Mouse (Mus musculus): ENCODE results near the gene Borcs8. TPM values are rescaled to one million over a fixed set of nuclear protein-coding genes. Genes with fewer than 3 reads are reported as not detected.

The Borcs8 gene
- polyA plus RNA-seq, 1 experiment from 2014 or later = 49.0 TPM

- Histone ChIP-seq H3K9me3 (ENCODE audit: control insufficient read depth, low read length) (no peaks in the 10 kb centered on the region), H3K4me2 (replicated peaks; ENCODE audit: low read depth, low read length) (peak overlapping the region; percentile 73), H3K27ac (ENCODE audit: low read depth, low read length) (peak overlapping the region; percentile 61; the same call in 1 of the 2 replicates), H3K27me3 (ENCODE audit: control insufficient read depth, insufficient read depth, low read length) (no peaks in the 10 kb centered on the region), H3K4me1 (replicated peaks; ENCODE audit: control insufficient read depth, insufficient read depth, low read length) (peaks cover 8% of the 10 kb centered on the region; the same call in 1 of the 2 replicates), H3K4me3 (ENCODE audit: low read depth, low read length) (peak overlapping the region; percentile 79), H3K36me3 (ENCODE audit: control insufficient read depth, insufficient read depth, low read length) (0 out of 2 replicates have a peak, but pooled peaks cover 2% of the 10 kb centered on the region), H3K9ac (ENCODE audit: low read depth, low read length) (peak overlapping the region; percentile 77)
- ATAC-seq (ENCODE audit: low FRiP score) (no peak), DNase-seq (ENCODE audit: low spot score) (no peak)
- 19% methylated on average over 9 of the region's 9 CpGs for WGBS
Observed at GRCm38 (mm10) chr8:70139981-70140380, 682 bp downstream of the Borcs8 start.

DNA sequence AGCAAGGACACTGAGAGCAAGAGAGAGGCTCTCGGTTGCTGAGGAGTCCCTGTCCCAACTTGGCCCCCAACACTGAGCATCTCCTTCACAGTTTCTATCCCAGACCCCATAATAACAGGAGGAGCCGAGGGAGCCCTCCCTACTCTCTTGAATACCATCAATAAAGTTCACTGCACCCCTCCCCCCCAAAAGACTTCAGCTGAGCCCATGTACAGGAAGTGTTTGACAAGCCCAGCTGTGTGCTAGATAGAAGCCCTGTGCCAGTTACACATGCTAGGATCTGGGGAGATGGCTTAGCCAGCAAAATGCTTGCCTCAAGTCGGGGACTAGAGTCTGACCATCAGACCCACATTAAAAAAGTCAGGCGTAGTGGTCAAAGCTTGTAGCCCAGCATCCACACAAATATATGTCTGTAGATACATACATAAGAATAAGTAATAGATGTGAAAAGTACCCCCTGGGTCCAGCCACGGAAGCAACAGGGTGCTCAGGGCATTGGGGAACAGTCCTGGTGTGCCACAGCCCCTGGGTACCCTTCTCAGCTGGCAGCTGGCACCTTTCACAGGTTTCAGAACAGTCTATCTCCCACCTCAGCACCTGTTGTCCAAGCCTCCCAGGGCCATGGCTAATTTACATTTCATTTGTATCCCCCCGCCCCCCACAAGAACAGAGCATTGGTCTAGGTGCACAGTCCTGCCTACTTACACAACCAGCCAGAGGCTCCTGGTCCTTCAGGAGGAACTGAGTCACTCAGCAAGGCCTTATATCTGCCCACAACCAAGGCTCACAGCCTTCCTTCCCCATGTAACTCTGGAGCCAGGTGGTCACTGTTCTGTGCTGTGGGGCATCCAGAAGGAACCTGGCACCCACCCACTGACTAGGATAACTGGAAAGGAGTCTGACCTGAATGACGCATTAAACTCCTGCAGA is 8.6 kb downstream of the Borcs8 start:
- Histone ChIP-seq H3K27me3 (ENCODE audit: control insufficient read depth, insufficient read depth, low read length) (no peaks in the 10 kb centered on the region), H3K36me3 (ENCODE audit: control insufficient read depth, insufficient read depth, low read length) (no peaks in the 10 kb centered on the region), H3K4me1 (replicated peaks; ENCODE audit: control insufficient read depth, insufficient read depth, low read length) (no peaks in the 10 kb centered on the region), H3K4me2 (replicated peaks; ENCODE audit: low read depth, low read length) (no peak overlapping the region), H3K4me3 (ENCODE audit: low read depth, low read length) (no peak overlapping the region), H3K9ac (ENCODE audit: low read depth, low read length) (no peak overlapping the region), H3K9me3 (ENCODE audit: control insufficient read depth, low read length) (no peaks in the 10 kb centered on the region), H3K27ac (ENCODE audit: low read depth, low read length) (no peak overlapping the region)
- 86% methylated on average over 7 of the region's 7 CpGs for WGBS
- DNase-seq (ENCODE audit: low spot score) (no peak), ATAC-seq (ENCODE audit: low FRiP score) (no peak)

DNA sequence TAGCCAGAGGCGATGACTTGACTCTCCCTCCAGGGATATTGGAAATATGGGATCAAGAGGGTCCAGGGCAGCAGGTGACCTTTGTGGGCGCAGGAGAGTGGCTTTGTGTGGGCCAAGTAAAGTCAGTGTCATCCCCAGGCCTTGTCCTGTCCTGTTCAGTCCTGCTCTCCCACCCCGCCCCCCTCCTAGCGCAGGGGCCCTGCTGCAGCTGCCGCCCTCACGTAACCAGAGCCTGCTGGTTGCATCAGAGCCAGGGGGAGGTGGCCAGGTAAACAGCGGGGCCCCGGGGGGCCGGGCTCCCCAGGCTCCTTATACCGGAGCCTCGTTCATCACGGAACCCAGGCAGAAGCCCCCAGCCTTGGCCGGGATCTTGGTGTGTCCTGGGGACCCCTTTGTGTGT is 10.9 kb downstream of the Borcs8 start:
- WGBS = 20% methylated on average over 13 of the region's 13 CpGs
- Histone ChIP-seq H3K27ac (ENCODE audit: low read depth, low read length) (no peak overlapping the region), H3K9me3 (ENCODE audit: control insufficient read depth, low read length) (no peaks in the 10 kb centered on the region), H3K27me3 (ENCODE audit: control insufficient read depth, insufficient read depth, low read length) (no peaks in the 10 kb centered on the region), H3K4me2 (replicated peaks; ENCODE audit: low read depth, low read length) (no peak overlapping the region), H3K9ac (ENCODE audit: low read depth, low read length) (peak overlapping the region; percentile 15; the same call in 1 of the 2 replicates), H3K4me1 (replicated peaks; ENCODE audit: control insufficient read depth, insufficient read depth, low read length) (no peaks in the 10 kb centered on the region), H3K4me3 (ENCODE audit: low read depth, low read length) (no peak overlapping the region), H3K36me3 (ENCODE audit: control insufficient read depth, insufficient read depth, low read length) (no peaks in the 10 kb centered on the region)
- DNase-seq (ENCODE audit: low spot score) (no peak), ATAC-seq (ENCODE audit: low FRiP score) (no peak)

DNA sequence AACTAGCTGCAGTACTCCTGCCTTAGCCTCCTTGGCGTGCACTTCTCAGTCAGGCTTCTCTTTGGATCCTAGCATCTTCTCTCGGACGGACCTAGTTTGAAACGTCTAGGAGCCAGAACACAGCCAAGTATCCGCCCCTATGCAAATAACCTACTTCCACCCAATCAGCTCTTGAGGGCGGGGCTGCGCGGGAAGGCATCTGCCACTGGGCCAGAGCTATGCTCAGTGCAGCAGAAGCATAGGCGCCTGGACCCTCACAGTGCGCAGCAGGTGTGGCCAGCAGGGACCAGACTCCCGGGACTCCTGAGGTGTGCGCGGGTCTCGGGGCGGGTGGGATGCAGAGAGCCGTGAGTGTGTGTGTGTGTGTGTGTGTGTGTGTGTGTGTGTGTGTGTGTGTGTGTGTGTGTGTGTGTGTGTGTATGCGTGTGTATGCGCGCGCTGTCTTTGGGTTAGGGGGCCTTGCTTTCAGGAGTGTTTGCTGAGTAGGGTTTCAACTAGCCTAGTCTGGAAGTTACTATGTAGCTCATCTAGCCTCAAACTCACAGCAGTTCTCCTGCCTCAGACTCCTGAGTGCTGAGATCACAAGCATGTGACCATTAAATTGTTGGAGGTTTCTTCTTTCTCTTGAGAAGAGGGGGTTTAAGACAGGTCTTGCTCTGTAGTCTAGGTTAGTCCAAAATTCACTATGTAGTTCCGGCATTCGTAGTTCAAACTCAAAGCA is 13.4 kb downstream of the Borcs8 start:
- Histone ChIP-seq H3K36me3 (ENCODE audit: control insufficient read depth, insufficient read depth, low read length) (no peaks in the 10 kb centered on the region), H3K9ac (ENCODE audit: low read depth, low read length) (no peak overlapping the region), H3K4me3 (ENCODE audit: low read depth, low read length) (no peak overlapping the region), H3K27ac (ENCODE audit: low read depth, low read length) (no peak overlapping the region), H3K4me2 (replicated peaks; ENCODE audit: low read depth, low read length) (peak overlapping the region; percentile 15; the same call in 1 of the 2 replicates), H3K9me3 (ENCODE audit: control insufficient read depth, low read length) (no peaks in the 10 kb centered on the region), H3K4me1 (replicated peaks; ENCODE audit: control insufficient read depth, insufficient read depth, low read length) (no peaks in the 10 kb centered on the region), H3K27me3 (ENCODE audit: control insufficient read depth, insufficient read depth, low read length) (no peaks in the 10 kb centered on the region)
- ATAC-seq (ENCODE audit: low FRiP score) (peak; percentile 93), DNase-seq (ENCODE audit: low spot score) (peak; percentile 82)
- 11% methylated on average over 22 of the region's 22 CpGs for whole genome bisulfite sequencing

- H3K27me3 ChIP-seq (ENCODE audit: control insufficient read depth, insufficient read depth, low read length) = no peaks in the 10 kb centered on the region
- H3K27ac ChIP-seq (ENCODE audit: low read depth, low read length) = no peak overlapping the region
- H3K4me2 ChIP-seq (replicated peaks; ENCODE audit: low read depth, low read length) = no peak overlapping the region
- DNase-seq (ENCODE audit: low spot score) (no peak), ATAC-seq (ENCODE audit: low FRiP score) (no peak)
- 93% methylated on average over 1 of the region's 1 CpGs for WGBS
- no peaks in the 10 kb centered on the region for H3K36me3 ChIP-seq (ENCODE audit: control insufficient read depth, insufficient read depth, low read length)
- H3K9ac ChIP-seq (ENCODE audit: low read depth, low read length) = no peak overlapping the region
- H3K4me1 ChIP-seq (replicated peaks; ENCODE audit: control insufficient read depth, insufficient read depth, low read length) = no peaks in the 10 kb centered on the region
- no peaks in the 10 kb centered on the region for H3K9me3 ChIP-seq (ENCODE audit: control insufficient read depth, low read length)
- no peak overlapping the region for H3K4me3 ChIP-seq (ENCODE audit: low read depth, low read length)
Observed at GRCm38 (mm10) chr8:70157240-70157800, 18.0 kb downstream of the Borcs8 start.

GRCm38 (mm10) chr8:70158069-70158853 is 19.0 kb downstream of the Borcs8 start:
- no peaks in the 10 kb centered on the region for H3K4me1 ChIP-seq (replicated peaks; ENCODE audit: control insufficient read depth, insufficient read depth, low read length)
- no peaks in the 10 kb centered on the region for H3K36me3 ChIP-seq (ENCODE audit: control insufficient read depth, insufficient read depth, low read length)
- H3K4me3 ChIP-seq (ENCODE audit: low read depth, low read length) = peak overlapping the region; percentile 47
- H3K9ac ChIP-seq (ENCODE audit: low read depth, low read length) = peak overlapping the region; percentile 58
- H3K4me2 ChIP-seq (replicated peaks; ENCODE audit: low read depth, low read length) = peak overlapping the region; percentile 74
- H3K27ac ChIP-seq (ENCODE audit: low read depth, low read length) = peak overlapping the region; percentile 39
- DNase-seq (ENCODE audit: low spot score) (peak; percentile 93), ATAC-seq (ENCODE audit: low FRiP score) (peak; percentile 95)
- no peaks in the 10 kb centered on the region for H3K9me3 ChIP-seq (ENCODE audit: control insufficient read depth, low read length)
- WGBS = 15% methylated on average over 33 of the region's 40 CpGs
- H3K27me3 ChIP-seq (ENCODE audit: control insufficient read depth, insufficient read depth, low read length) = no peaks in the 10 kb centered on the region

DNA sequence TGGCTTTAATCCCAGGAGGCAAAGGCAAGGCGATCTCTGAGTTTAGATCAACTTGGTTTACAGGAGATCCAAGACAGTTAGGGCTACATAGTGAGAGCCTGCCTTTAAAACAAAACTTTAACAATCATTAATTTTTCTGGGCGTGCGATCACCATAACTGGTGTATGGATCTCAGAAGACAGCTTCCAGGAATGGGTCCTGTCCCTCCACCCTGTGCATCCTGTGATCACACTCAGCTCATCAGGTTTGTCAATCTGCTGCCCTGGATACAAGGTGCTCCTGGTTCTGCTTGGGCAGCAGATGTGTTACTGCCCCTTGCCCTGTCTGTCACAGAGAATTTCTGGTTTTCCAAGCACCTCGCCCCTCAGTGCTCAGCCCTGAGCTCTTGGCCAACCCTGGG is 19.9 kb downstream of the Borcs8 start:
- WGBS = 85% methylated on average over 4 of the region's 4 CpGs
- H3K36me3 ChIP-seq (ENCODE audit: control insufficient read depth, insufficient read depth, low read length) = no peaks in the 10 kb centered on the region
- no peak overlapping the region for H3K4me2 ChIP-seq (replicated peaks; ENCODE audit: low read depth, low read length)
- H3K9ac ChIP-seq (ENCODE audit: low read depth, low read length) = no peak overlapping the region
- no peaks in the 10 kb centered on the region for H3K27me3 ChIP-seq (ENCODE audit: control insufficient read depth, insufficient read depth, low read length)
- no peaks in the 10 kb centered on the region for H3K4me1 ChIP-seq (replicated peaks; ENCODE audit: control insufficient read depth, insufficient read depth, low read length)
- H3K4me3 ChIP-seq (ENCODE audit: low read depth, low read length) = no peak overlapping the region
- ATAC-seq (ENCODE audit: low FRiP score) = no peak
- H3K27ac ChIP-seq (ENCODE audit: low read depth, low read length) = no peak overlapping the region
- no peak for DNase-seq (ENCODE audit: low spot score)
- no peaks in the 10 kb centered on the region for H3K9me3 ChIP-seq (ENCODE audit: control insufficient read depth, low read length)

- WGBS = 63% methylated on average over 13 of the region's 13 CpGs
- peaks cover under 1% of the 10 kb centered on the region; the same call in 1 of the 2 replicates for H3K27me3 ChIP-seq (ENCODE audit: control insufficient read depth, insufficient read depth, low read length)
- ATAC-seq (ENCODE audit: low FRiP score) (no peak), DNase-seq (ENCODE audit: low spot score) (no peak)
- H3K4me2 ChIP-seq (replicated peaks; ENCODE audit: low read depth, low read length) = no peak overlapping the region
- no peak overlapping the region for H3K27ac ChIP-seq (ENCODE audit: low read depth, low read length)
- no peak overlapping the region for H3K4me3 ChIP-seq (ENCODE audit: low read depth, low read length)
- H3K36me3 ChIP-seq (ENCODE audit: control insufficient read depth, insufficient read depth, low read length) = no peaks in the 10 kb centered on the region
- no peaks in the 10 kb centered on the region for H3K4me1 ChIP-seq (replicated peaks; ENCODE audit: control insufficient read depth, insufficient read depth, low read length)
- H3K9me3 ChIP-seq (ENCODE audit: control insufficient read depth, low read length) = no peaks in the 10 kb centered on the region
- no peak overlapping the region for H3K9ac ChIP-seq (ENCODE audit: low read depth, low read length)
Observed at GRCm38 (mm10) chr8:70160015-70160414, 20.7 kb downstream of the Borcs8 start.

Measured in hindbrain, embryonic 11.5 days (tissue).